Mouse (Mus musculus) inflammation-experienced regulatory T-cells, adult 16 weeks (primary cell): ENCODE measurements around the gene Slco1a5. TPM values are rescaled to one million over a fixed set of nuclear protein-coding genes. Genes with fewer than 3 reads are reported as not detected.

ENCODE experiments used
- polyA plus RNA-seq: library from polyadenylated mRNA; unstranded; fragments of 100-300 nt; shearing (Covaris generic); gene quantifications from one replicate; pipeline ENCODE4 v1.2.1, GENCODE M21; 2017

Slco1a5 gene
- polyA plus RNA-seq, result not detected

GRCm38 (mm10) chr6:142322881-142323280 lies at the start of gene Slco1a5:
Gene Slco1a5, minus strand, starts transcription at chr6:142322981.

GRCm38 (mm10) chr6:142345440-142346038 lies 22.8 kb upstream of the Slco1a5 start, which contains the start of gene Pyroxd1:
Gene Pyroxd1, plus strand, starts transcription at chr6:142345654.

GRCm38 (mm10) chr6:142298098-142298497 lies 24.7 kb downstream of the Slco1a5 start, which contains the start of gene Iapp:
Gene Iapp, plus strand, starts transcription at chr6:142298423.

GRCm38 (mm10) chr6:142208421-142208820 lies 114.4 kb downstream of the Slco1a5 start, which contains the start of gene Slco1a6:
Gene Slco1a6, minus strand, starts transcription at chr6:142208521.

Other genes starting within 250 kb of the Slco1a5 start
- not detected for gene Slco1a6, start 114.5 kb downstream of the Slco1a5 start, polyA plus RNA-seq
- gene Iapp, start 24.6 kb downstream of the Slco1a5 start, polyA plus RNA-seq, result not detected
- 27.7 TPM for gene Pyroxd1, start 22.7 kb upstream of the Slco1a5 start, polyA plus RNA-seq
- gene Recql, start 64.1 kb upstream of the Slco1a5 start, polyA plus RNA-seq, result 52.7 TPM
- 30.7 TPM for gene Golt1b, start 64.2 kb upstream of the Slco1a5 start, polyA plus RNA-seq
- gene Spx, start 90.5 kb upstream of the Slco1a5 start, polyA plus RNA-seq, result 0.39 TPM
- not detected for gene Gys2, start 150.1 kb upstream of the Slco1a5 start, polyA plus RNA-seq
- gene Ldhb, start 185.0 kb upstream of the Slco1a5 start, polyA plus RNA-seq, result 158 TPM
- 0.12 TPM for gene Kcnj8, start 248.6 kb upstream of the Slco1a5 start, polyA plus RNA-seq